In genomic region chr2:166346421-166347182, GRCm38 (mm10) we compare ENCODE assay signal across 10 mouse cellular contexts.
DNase-seq lines count a peak whose midpoint lies in the region; ATAC-seq lines count a peak whose summit lies in the region.
"Had no signal": no experiment of that assay in that cellular context is flagged by ENCODE, and none has a peak within 500 bp of the region (broad histone marks: within the 10 kb centered on the region; RNA-seq: fewer than 3 reads in every experiment).

No protein-coding gene starts in this region.

- peaks cover 42% of the 10 kb centered on the region for H3K4me1 ChIP-seq in midbrain, embryonic 10.5 days
- H3K4me1 ChIP-seq in midbrain, embryonic 11.5 days (ENCODE audit: control insufficient read depth, insufficient read depth, low read length): peaks cover 6% of the 10 kb centered on the region
- peaks cover 21% of the 10 kb centered on the region for H3K4me1 ChIP-seq in forebrain, embryonic 16.5 days (replicated peaks; ENCODE audit: control insufficient read depth, insufficient read depth, low read length)
- peaks cover 80% of the 10 kb centered on the region for H3K4me1 ChIP-seq in limb, embryonic 10.5 days

- H3K9ac ChIP-seq in midbrain, embryonic 11.5 days (ENCODE audit: low read length): no peak overlapping the region
- H3K9ac ChIP-seq in forebrain, embryonic 16.5 days (replicated peaks; ENCODE audit: low read depth, low read length): no peak overlapping the region
- H3K9ac ChIP-seq: liver, postnatal 0 days had no signal

- H3K9me3 ChIP-seq in midbrain, embryonic 10.5 days (replicated peaks): no peaks in the 10 kb centered on the region
- no peaks in the 10 kb centered on the region for H3K9me3 ChIP-seq in midbrain, embryonic 11.5 days (ENCODE audit: control insufficient read depth, low read length)
- no peaks in the 10 kb centered on the region for H3K9me3 ChIP-seq in forebrain, embryonic 16.5 days (ENCODE audit: control insufficient read depth, low read length)
- H3K9me3 ChIP-seq in limb, embryonic 10.5 days (replicated peaks): no peaks in the 10 kb centered on the region

- no peak overlapping the region for H3K4me2 ChIP-seq in midbrain, embryonic 11.5 days
- no peak overlapping the region for H3K4me2 ChIP-seq in forebrain, embryonic 16.5 days (ENCODE audit: low read length)

- 82% methylated on average over 18 of the region's 18 CpGs for WGBS in midbrain, embryonic 10.5 days
- 69% methylated on average over 18 of the region's 18 CpGs for WGBS in midbrain, embryonic 11.5 days
- 15% methylated on average over 18 of the region's 18 CpGs for WGBS in forebrain, embryonic 16.5 days
- WGBS in limb, embryonic 10.5 days: 25% methylated on average over 18 of the region's 18 CpGs

- no peak for ATAC-seq in midbrain, embryonic 11.5 days (ENCODE audit: low FRiP score)
- ATAC-seq in forebrain, embryonic 16.5 days: peak; percentile 90
- ATAC-seq: liver, postnatal 0 days had no signal

- H3K27me3 ChIP-seq in midbrain, embryonic 10.5 days (ENCODE audit: low read depth, poor library complexity, severe bottlenecking): peaks cover 67% of the 10 kb centered on the region
- H3K27me3 ChIP-seq in midbrain, embryonic 11.5 days (ENCODE audit: control insufficient read depth, insufficient read depth, low read length): peaks cover 2% of the 10 kb centered on the region; the same call in 1 of the 2 replicates
- peaks cover 43% of the 10 kb centered on the region for H3K27me3 ChIP-seq in forebrain, embryonic 16.5 days (replicated peaks; ENCODE audit: control insufficient read depth, insufficient read depth, low read length)
- no peaks in the 10 kb centered on the region for H3K27me3 ChIP-seq in limb, embryonic 10.5 days (ENCODE audit: low read depth, poor library complexity, severe bottlenecking)

- H3K4me3 ChIP-seq in midbrain, embryonic 10.5 days: no peak overlapping the region
- no peak overlapping the region for H3K4me3 ChIP-seq in midbrain, embryonic 11.5 days (ENCODE audit: low read depth, low read length)
- no peak overlapping the region for H3K4me3 ChIP-seq in forebrain, embryonic 16.5 days (replicated peaks; ENCODE audit: low read length)
- peak overlapping the region; percentile 6; the same call in 1 of the 2 replicates for H3K4me3 ChIP-seq in limb, embryonic 10.5 days

- H3K36me3 ChIP-seq in midbrain, embryonic 10.5 days: no peaks in the 10 kb centered on the region
- H3K36me3 ChIP-seq in midbrain, embryonic 11.5 days (ENCODE audit: control insufficient read depth, insufficient read depth, low read length): no peaks in the 10 kb centered on the region
- no peaks in the 10 kb centered on the region for H3K36me3 ChIP-seq in forebrain, embryonic 16.5 days (ENCODE audit: control insufficient read depth, insufficient read depth)
- no peaks in the 10 kb centered on the region for H3K36me3 ChIP-seq in limb, embryonic 10.5 days

- H3K27ac ChIP-seq in midbrain, embryonic 10.5 days (replicated peaks): peak overlapping the region; percentile 23; the same call in 1 of the 2 replicates
- no peak overlapping the region for H3K27ac ChIP-seq in midbrain, embryonic 11.5 days (ENCODE audit: low read depth, low read length)
- H3K27ac ChIP-seq in forebrain, embryonic 16.5 days (ENCODE audit: low read length): no peak overlapping the region
- peak overlapping the region; percentile 82 for H3K27ac ChIP-seq in limb, embryonic 10.5 days

- no peak for DNase-seq in midbrain, embryonic 10.5 days (ENCODE audit: low spot score)
- DNase-seq in midbrain, embryonic 11.5 days (ENCODE audit: low spot score, missing footprints): no peak
- no peak for DNase-seq in limb, embryonic 10.5 days (ENCODE audit: low spot score)
- peak; percentile 78 for DNase-seq in retina, postnatal 1 day
- DNase-seq in cerebellum, postnatal 14 days: no peak
- DNase-seq in cerebellum, adult 11 months: no peak
- DNase-seq: heart, postnatal 36 days; kidney, postnatal 10 days; liver, postnatal 0 days had no signal

Comparison
In these comparisons a context has a peak if more than half of its experiments do, and no peak if none do; other contexts are left out.
1. H3K27ac ChIP-seq: peak in midbrain, embryonic 10.5 days (single experiment) and limb, embryonic 10.5 days (single experiment); none in midbrain, embryonic 11.5 days (single experiment) and forebrain, embryonic 16.5 days (single experiment).